Mouse (Mus musculus): ENCODE results near the gene Bend7. TPM values are rescaled to one million over a fixed set of nuclear protein-coding genes. Genes with fewer than 3 reads are reported as not detected.

The Bend7 gene
- polyA plus RNA-seq (2012; fragmentation: generic; extraction: Trizol): not detected
- long read RNA-seq, experiment 1: 0 reads
- long read RNA-seq, experiment 2: 0 reads

DNA sequence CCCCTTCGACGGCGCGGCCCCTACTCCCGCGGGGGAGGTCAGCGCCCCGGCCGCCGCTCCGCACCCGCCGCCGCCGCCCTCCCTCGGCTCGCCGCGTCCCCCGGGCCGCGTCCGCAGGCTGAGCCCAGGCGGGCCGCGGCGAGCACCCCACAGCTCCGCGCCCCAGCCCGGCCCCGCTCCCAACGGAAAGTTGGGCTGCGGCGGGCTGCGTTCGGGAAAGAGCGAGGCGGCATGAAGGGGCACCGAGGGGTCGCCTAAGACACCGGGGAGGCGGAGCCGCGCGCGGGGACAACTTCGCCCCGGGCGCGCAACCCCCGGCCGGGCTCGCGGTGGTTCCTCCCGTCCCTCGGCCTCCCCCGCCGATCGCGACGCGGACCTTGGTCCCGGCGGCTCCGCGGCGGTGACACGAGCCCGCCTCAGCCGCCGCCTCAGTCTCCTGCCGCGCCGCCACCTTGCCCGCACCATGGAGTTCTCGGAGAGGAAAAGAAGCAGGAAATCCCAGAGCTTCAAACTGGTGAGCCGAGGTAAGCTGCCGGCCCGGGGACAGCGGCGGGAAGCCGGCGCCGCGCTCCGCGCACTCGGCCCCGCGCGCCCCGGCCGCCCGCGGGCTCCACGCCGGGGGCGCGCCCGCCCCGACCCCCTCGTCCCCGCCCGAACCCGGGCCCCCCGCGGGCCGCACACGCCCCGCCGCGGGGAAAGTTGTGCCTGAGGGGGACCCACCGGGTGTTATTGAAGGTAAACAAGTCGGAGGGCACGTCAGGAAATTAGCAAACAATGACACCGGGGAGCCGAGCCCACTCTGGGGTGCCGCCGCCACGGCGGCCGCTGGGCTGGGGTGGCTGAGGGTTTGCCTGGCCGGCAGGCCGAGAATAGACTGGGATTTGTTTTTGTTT, at the start of gene Bend7:
Bend7 (plus strand) TSS at position 63 of the 893 bp plus-strand sequence.
- Histone ChIP-seq H3ac (ENCODE audit: control insufficient read depth, insufficient read length, low read depth) (no peak within 1 kb of the TSS), H3K79me2 (ENCODE audit: control insufficient read depth, insufficient read depth) (no peaks in the 10 kb centered on the region), H3K4me3 (ENCODE audit: insufficient read depth, poor library complexity, severe bottlenecking) (no peak within 1 kb of the TSS), H3K27me3 (ENCODE audit: control insufficient read depth, insufficient read depth, insufficient read length) (peaks cover 51% of the 10 kb centered on the region), H3K79me3 (ENCODE audit: low read depth) (no peaks in the 10 kb centered on the region), H3K36me3 (ENCODE audit: control insufficient read depth, insufficient read depth) (no peaks in the 10 kb centered on the region)
- TF ChIP-seq FOSL1 (IDR thresholded peaks at IDR 0.05; ENCODE audit: insufficient read depth, low read length, poor library complexity, severe bottlenecking) (no peak), MYOG (IDR thresholded peaks at IDR 0.05; ENCODE audit: control insufficient read depth, extremely low read depth, insufficient read length) (no peak), MAX (IDR thresholded peaks at IDR 0.05) (no peak), CEBPB (IDR thresholded peaks at IDR 0.05; ENCODE audit: low read depth) (no peak), USF1 (IDR thresholded peaks at IDR 0.05; ENCODE audit: low read depth) (no peak), CTCF (IDR thresholded peaks at IDR 0.05; ENCODE audit: control insufficient read depth, insufficient read depth, insufficient read length) (no peak)

DNA sequence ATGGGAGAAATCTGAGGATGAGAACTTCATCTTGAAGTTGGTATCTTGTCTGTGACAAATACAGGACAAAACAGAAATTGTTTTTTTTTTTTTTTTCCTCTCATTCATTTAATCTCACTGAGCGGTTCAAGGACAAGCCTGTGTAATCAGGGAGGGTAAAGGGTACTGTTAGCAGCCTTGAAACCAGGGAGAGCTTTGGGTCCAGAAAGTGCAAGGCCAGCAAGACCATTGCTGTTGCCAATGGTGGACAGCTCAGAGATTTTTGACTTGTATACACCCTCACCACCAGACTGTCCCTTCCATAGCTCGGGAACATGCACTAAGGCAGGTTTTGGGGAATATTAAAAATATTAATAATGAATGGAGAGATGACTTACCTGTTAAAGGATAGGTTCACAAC, 49.0 kb upstream of the Bend7 start:
- no peaks in the 10 kb centered on the region for H3K79me3 ChIP-seq (ENCODE audit: low read depth)
- peaks cover 7% of the 10 kb centered on the region for H3K27me3 ChIP-seq (ENCODE audit: control insufficient read depth, insufficient read depth, insufficient read length)
- H3K4me3 ChIP-seq (ENCODE audit: insufficient read depth, poor library complexity, severe bottlenecking): no peak overlapping the region
- H3K36me3 ChIP-seq (ENCODE audit: control insufficient read depth, insufficient read depth): no peaks in the 10 kb centered on the region
- no peak overlapping the region for H3ac ChIP-seq (ENCODE audit: control insufficient read depth, insufficient read length, low read depth)
- no peaks in the 10 kb centered on the region for H3K79me2 ChIP-seq (ENCODE audit: control insufficient read depth, insufficient read depth)
- TF ChIP-seq MYOG (IDR thresholded peaks at IDR 0.05; ENCODE audit: control insufficient read depth, extremely low read depth, insufficient read length) (no peak), USF1 (IDR thresholded peaks at IDR 0.05; ENCODE audit: low read depth) (no peak), MAX (IDR thresholded peaks at IDR 0.05) (no peak), CEBPB (IDR thresholded peaks at IDR 0.05; ENCODE audit: low read depth) (no peak), CTCF (IDR thresholded peaks at IDR 0.05; ENCODE audit: control insufficient read depth, insufficient read depth, insufficient read length) (no peak), MYOD1 (IDR thresholded peaks at IDR 0.05; ENCODE audit: control insufficient read depth, insufficient read length, low read depth) (no peak), FOSL1 (IDR thresholded peaks at IDR 0.05; ENCODE audit: insufficient read depth, low read length, poor library complexity, severe bottlenecking) (no peak)

DNA sequence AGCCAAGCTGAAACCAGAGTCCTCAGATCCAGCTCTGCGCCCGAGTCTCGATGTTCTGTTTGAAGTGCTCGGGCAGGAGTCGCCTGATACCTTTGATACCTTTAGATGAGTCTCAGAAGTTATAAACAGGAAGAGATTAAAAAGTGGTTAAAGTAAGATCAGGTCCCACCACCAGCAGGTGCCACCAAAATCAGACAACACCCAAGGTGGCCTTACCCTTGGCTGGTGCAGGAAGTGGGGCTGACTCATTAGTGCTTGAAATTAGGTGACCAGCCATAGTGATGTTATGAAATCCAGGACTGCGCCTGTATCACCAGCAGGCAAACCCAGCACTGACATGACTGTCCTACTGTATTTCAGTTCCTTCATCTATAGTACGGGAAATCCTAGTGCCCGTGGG, 47.9 kb upstream of the Bend7 start:
- no peak for TF ChIP-seq FOSL1 (IDR thresholded peaks at IDR 0.05; ENCODE audit: insufficient read depth, low read length, poor library complexity, severe bottlenecking)
- no peak for TF ChIP-seq MYOD1 (IDR thresholded peaks at IDR 0.05; ENCODE audit: control insufficient read depth, insufficient read length, low read depth)
- TF ChIP-seq CTCF (IDR thresholded peaks at IDR 0.05; ENCODE audit: control insufficient read depth, insufficient read depth, insufficient read length): no peak
- no peak for TF ChIP-seq CEBPB (IDR thresholded peaks at IDR 0.05; ENCODE audit: low read depth)
- TF ChIP-seq USF1 (IDR thresholded peaks at IDR 0.05; ENCODE audit: low read depth): no peak
- no peak overlapping the region for H3K4me3 ChIP-seq (ENCODE audit: insufficient read depth, poor library complexity, severe bottlenecking)
- H3K27me3 ChIP-seq (ENCODE audit: control insufficient read depth, insufficient read depth, insufficient read length): peaks cover 7% of the 10 kb centered on the region
- H3K36me3 ChIP-seq (ENCODE audit: control insufficient read depth, insufficient read depth): no peaks in the 10 kb centered on the region
- no peaks in the 10 kb centered on the region for H3K79me2 ChIP-seq (ENCODE audit: control insufficient read depth, insufficient read depth)
- H3K79me3 ChIP-seq (ENCODE audit: low read depth): no peaks in the 10 kb centered on the region
- no peak overlapping the region for H3ac ChIP-seq (ENCODE audit: control insufficient read depth, insufficient read length, low read depth)

DNA sequence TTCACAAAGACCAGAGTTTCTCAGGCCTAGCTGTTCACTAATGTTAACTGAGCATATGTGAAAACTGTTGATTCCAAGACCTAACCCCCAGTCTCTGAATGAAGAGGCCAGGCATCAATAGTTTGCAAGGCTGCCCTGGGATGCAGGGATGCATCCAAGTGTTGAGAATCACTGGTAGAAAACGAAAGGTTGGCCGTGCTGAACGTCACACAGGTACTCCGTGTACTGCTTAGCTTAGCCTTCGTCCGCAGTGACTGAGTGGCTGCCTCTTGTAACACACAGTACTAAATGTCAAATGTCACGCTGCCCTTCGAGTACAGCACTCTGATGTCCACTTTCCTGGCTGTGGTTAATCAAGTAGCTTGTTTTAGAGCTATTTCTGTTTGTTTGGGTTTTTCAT, 46.0 kb upstream of the Bend7 start:
- Histone ChIP-seq H3ac (ENCODE audit: control insufficient read depth, insufficient read length, low read depth) (no peak overlapping the region), H3K27me3 (ENCODE audit: control insufficient read depth, insufficient read depth, insufficient read length) (peaks cover 11% of the 10 kb centered on the region), H3K36me3 (ENCODE audit: control insufficient read depth, insufficient read depth) (no peaks in the 10 kb centered on the region), H3K79me2 (ENCODE audit: control insufficient read depth, insufficient read depth) (no peaks in the 10 kb centered on the region), H3K79me3 (ENCODE audit: low read depth) (no peaks in the 10 kb centered on the region), H3K4me3 (ENCODE audit: insufficient read depth, poor library complexity, severe bottlenecking) (no peak overlapping the region)
- TF ChIP-seq FOSL1 (IDR thresholded peaks at IDR 0.05; ENCODE audit: insufficient read depth, low read length, poor library complexity, severe bottlenecking) (no peak), MYOG (IDR thresholded peaks at IDR 0.05; ENCODE audit: control insufficient read depth, extremely low read depth, insufficient read length) (no peak), MAX (IDR thresholded peaks at IDR 0.05) (no peak), MYOD1 (IDR thresholded peaks at IDR 0.05; ENCODE audit: control insufficient read depth, insufficient read length, low read depth) (no peak), USF1 (IDR thresholded peaks at IDR 0.05; ENCODE audit: low read depth) (no peak), CEBPB (IDR thresholded peaks at IDR 0.05; ENCODE audit: low read depth) (no peak), CTCF (IDR thresholded peaks at IDR 0.05; ENCODE audit: control insufficient read depth, insufficient read depth, insufficient read length) (no peak)

DNA sequence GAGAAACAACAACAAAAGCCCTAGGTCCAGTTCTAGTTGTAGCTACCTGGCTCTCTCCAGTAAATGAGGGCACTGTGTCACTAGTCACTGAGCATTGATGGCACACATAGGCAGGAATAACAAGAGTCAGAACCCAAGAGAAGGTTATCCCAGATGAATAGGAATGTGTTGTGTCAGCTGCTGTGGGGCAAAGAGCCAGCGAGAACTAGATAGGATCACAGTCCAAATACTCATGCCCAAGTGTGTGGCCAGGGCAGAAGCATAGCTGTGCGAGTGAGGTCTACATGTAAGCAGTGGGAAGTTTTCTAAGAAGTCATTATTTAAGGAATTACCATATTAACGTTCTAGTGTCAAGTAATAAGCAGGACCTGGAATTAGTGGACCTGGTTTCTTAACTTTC, 37.7 kb upstream of the Bend7 start:
- Histone ChIP-seq H3K4me3 (ENCODE audit: insufficient read depth, poor library complexity, severe bottlenecking) (no peak overlapping the region), H3ac (ENCODE audit: control insufficient read depth, insufficient read length, low read depth) (no peak overlapping the region), H3K79me2 (ENCODE audit: control insufficient read depth, insufficient read depth) (no peaks in the 10 kb centered on the region), H3K79me3 (ENCODE audit: low read depth) (no peaks in the 10 kb centered on the region), H3K36me3 (ENCODE audit: control insufficient read depth, insufficient read depth) (no peaks in the 10 kb centered on the region), H3K27me3 (ENCODE audit: control insufficient read depth, insufficient read depth, insufficient read length) (peaks cover 10% of the 10 kb centered on the region)
- TF ChIP-seq FOSL1 (IDR thresholded peaks at IDR 0.05; ENCODE audit: insufficient read depth, low read length, poor library complexity, severe bottlenecking) (no peak), MYOG (IDR thresholded peaks at IDR 0.05; ENCODE audit: control insufficient read depth, extremely low read depth, insufficient read length) (no peak), USF1 (IDR thresholded peaks at IDR 0.05; ENCODE audit: low read depth) (no peak), CTCF (IDR thresholded peaks at IDR 0.05; ENCODE audit: control insufficient read depth, insufficient read depth, insufficient read length) (no peak), MAX (IDR thresholded peaks at IDR 0.05) (no peak), CEBPB (IDR thresholded peaks at IDR 0.05; ENCODE audit: low read depth) (no peak), MYOD1 (IDR thresholded peaks at IDR 0.05; ENCODE audit: control insufficient read depth, insufficient read length, low read depth) (no peak)

Measured in C2C12 (cell line).